Mouse (Mus musculus) bone marrow, adult 2 months (tissue): Measurements from ENCODE around the gene Rps16.

ENCODE experiments used
- CTCF ChIP-seq: fragments of 200-500 bp; IDR thresholded peaks from 2 replicates; pipeline ENCODE4 v1.5.1; 2011; ENCODE audit warnings: low read length, control low read depth; ENCODE audit not compliant: control insufficient read depth, insufficient read depth
- POLR2A ChIP-seq: fragments of 200-500 bp; IDR thresholded peaks from 2 replicates; pipeline ENCODE4 v1.6.1; 2011; ENCODE audit warnings: low read depth, mild to moderate bottlenecking, control low read depth, low read length, borderline replicate concordance; ENCODE audit not compliant: control insufficient read depth

DNA sequence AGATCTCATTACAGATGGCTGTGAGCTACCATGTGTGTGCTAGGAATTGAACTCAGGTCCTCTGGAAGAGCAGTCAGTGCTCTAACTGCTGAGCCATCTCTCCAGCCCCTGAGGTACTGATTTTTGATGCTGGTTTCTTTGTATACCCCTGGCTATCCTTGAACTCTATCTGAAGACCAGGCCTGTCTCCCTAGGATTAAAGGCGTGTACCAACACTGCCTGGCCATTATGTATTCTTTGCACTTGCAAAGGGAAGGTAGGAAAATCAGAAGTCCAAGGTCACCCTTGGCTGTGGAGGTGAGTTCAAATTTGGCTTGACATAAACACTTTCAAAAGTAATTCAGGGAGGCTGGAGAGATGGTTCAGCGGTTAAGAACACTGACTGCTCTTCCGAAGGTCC, 4.1 kb downstream of the Rps16 start:
- no peak for TF ChIP-seq CTCF
- TF ChIP-seq POLR2A, result no peak
